Mouse (Mus musculus) naive thymus-derived CD4-positive, alpha-beta T cell, adult 2 months (primary cell): ENCODE measurements around the gene Polr1c.

ENCODE experiments used
- DNase-seq: peaks from one replicate; pipeline ENCODE4 v3.0.0-alpha.2; 2011; ENCODE audit warnings: low read depth

Gene Polr1c

GRCm38 (mm10) chr17:46247512-46248188 is at the start of gene Polr1c, which contains the start of gene Yipf3:
TSS of gene Polr1c (minus strand) at chr17:46248054.
TSS of gene Yipf3 (plus strand) at chr17:46248080.
- DNase-seq, result peak; percentile 93

DNA sequence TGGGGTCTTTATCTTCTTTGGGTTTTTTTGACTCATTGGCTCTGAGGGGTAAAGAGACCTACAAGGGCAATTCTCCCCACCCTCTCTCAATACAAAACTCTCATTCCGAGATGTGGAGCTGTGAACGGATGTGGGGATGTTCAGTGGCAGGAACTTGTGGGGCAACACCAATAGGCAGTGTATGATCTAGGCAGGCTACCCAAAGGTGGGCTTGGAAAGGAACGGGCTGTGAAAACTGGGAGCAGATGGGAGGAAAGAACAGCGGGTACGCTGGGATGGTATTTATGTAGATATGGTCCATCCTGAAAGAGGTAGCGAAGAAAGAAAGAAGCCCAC is 49.1 kb upstream of the Polr1c start:
- peak; percentile 44 for DNase-seq

- peak; percentile 35 for DNase-seq
Observed at GRCm38 (mm10) chr17:46296601-46297000, 48.7 kb upstream of the Polr1c start.

GRCm38 (mm10) chr17:46287678-46288095 is 39.8 kb upstream of the Polr1c start:
- no peak for DNase-seq

GRCm38 (mm10) chr17:46285407-46285806 is 37.6 kb upstream of the Polr1c start:
- no peak for DNase-seq

DNA sequence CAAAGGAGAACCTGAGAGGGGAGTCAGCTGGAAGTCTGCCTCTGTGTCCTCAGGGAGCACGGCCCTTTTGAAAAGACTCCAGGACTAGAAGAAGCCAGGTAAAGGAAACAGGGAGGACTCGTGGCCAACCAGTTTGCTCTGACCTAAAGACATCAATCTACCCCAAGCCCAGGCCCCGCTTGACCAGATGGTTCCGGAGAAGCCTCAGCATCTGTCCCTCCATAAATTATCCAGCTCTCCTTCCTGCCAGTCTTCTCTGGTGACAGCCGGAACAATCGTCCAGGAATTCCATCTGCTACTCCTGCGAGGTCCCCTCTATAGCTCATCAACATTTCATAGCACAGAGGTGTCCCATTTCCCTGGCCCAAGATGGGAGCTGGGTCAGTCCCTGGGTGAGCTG is 36.8 kb upstream of the Polr1c start:
- no peak for DNase-seq

GRCm38 (mm10) chr17:46283911-46284310 is 36.1 kb upstream of the Polr1c start:
- no peak for DNase-seq

GRCm38 (mm10) chr17:46283140-46283539 is 35.3 kb upstream of the Polr1c start:
- no peak for DNase-seq

DNA sequence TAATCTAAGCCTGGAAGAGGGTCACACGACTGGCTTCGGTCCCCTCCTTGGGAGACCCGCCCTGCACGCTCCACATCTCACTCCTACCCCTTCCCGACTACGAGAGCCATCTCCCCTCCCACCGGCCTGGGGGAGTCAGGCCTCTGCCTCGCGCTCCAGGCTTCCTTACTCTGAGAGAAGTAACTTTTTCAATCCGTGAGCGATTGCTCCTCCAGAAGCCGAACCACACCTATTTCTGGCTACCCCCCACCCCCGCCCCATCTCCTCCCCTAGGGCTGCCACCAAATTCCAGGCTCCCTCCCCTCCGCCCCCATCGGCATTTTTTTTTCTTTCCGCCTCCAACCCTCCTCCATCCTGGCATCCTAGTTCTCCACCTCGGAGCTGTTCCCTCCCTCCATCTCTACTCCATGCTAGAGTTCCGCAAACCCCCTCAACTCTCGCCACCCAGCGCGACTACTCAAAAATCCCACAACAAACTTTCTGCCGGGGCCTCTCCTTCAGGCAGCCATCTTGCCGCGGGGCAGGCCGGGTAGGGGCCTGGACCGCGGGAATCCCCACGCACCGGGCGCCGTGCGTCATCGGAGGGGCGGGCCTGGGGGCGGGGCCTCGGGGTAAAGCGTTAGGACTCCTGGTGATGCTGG is 34.7 kb upstream of the Polr1c start, which contains the start of gene Tjap1:
TSS of gene Tjap1 (minus strand) at position 544 of the 641 bp plus-strand sequence.
- DNase-seq, result peak; percentile 87

DNA sequence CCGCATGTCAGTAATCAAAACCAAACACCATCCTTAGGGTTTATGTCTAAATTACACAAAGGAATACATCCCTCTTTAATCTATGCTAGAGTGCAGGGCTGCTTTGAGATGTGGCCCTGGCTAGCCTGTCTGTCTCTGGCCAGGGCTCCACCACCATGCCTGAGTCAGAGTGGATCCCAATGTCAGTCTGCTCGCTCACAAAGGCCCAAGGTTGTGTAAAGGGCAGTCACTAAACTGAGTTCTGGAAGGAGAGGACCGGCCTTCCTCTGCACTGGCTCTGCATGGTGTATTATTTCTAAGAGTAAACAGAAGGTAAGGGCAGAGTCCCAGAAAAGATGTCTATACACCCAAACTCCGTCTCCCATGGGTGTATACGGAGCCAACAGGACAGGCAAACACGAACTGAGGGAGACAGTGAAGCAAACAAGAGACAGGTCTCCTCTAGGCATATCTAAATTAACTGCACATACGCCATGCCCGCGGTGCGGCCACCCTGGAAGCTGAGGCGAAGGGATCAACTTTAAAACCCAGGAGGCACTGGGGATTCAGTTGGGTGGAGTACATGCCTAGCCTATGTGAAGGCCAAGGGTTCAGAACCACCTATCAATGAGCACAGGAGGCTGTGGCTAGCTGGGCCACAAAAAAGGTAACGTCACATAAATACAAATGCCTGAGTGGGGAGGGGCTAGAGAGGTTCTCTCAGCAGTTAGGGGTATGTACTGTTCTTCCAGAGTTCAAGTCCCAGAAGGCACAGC is 30.3 kb upstream of the Polr1c start:
- DNase-seq, result no peak

GRCm38 (mm10) chr17:46277586-46277985 is 29.7 kb upstream of the Polr1c start:
- no peak for DNase-seq

DNA sequence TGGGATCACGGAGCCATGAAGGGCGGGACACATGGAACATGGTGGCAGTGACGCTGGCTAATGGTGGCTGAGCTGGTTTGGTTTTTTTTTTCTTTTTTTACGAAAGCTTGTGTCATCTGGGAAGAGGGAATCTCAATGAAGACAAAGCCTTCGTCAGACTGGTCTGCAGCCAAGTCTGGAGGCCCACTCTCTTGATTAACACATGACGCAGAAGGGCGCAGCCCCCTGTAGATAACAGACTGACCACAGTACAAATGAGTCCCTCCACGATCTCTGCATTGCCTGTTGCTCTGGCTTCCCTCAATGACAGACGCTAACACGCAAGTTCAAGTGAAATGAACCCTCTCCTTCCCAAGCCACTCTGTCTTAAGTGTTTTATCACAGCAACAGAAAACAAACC is 27.7 kb upstream of the Polr1c start:
- DNase-seq, result no peak

GRCm38 (mm10) chr17:46275034-46275433 is 27.2 kb upstream of the Polr1c start:
- DNase-seq, result no peak

DNA sequence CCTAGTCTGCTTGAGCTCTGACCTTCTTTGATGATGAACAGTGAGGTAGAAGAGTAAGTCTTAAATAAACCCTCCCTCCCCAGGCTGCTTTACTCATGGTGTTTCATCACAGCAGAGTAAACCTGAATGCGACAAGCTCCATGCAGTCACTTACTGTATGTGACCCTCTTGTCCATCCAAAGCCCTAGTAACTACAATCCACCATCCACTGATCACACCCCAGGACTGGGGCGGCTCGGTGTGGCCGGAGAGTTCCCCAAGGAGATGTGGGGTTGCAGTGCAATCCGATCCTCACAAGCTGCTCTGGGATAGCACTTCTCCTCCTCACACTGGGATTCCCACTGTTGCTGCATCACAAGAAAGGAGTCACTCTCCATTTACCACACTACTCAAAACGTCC is 26.6 kb upstream of the Polr1c start:
- DNase-seq, result no peak

GRCm38 (mm10) chr17:46273803-46274236 is 26.0 kb upstream of the Polr1c start:
- no peak for DNase-seq

- DNase-seq, result no peak
Observed at GRCm38 (mm10) chr17:46272675-46273074, 24.8 kb upstream of the Polr1c start.

- no peak for DNase-seq
Observed at GRCm38 (mm10) chr17:46272058-46272457, 24.2 kb upstream of the Polr1c start.

GRCm38 (mm10) chr17:46269771-46270534 is 22.1 kb upstream of the Polr1c start:
- DNase-seq, result no peak

DNA sequence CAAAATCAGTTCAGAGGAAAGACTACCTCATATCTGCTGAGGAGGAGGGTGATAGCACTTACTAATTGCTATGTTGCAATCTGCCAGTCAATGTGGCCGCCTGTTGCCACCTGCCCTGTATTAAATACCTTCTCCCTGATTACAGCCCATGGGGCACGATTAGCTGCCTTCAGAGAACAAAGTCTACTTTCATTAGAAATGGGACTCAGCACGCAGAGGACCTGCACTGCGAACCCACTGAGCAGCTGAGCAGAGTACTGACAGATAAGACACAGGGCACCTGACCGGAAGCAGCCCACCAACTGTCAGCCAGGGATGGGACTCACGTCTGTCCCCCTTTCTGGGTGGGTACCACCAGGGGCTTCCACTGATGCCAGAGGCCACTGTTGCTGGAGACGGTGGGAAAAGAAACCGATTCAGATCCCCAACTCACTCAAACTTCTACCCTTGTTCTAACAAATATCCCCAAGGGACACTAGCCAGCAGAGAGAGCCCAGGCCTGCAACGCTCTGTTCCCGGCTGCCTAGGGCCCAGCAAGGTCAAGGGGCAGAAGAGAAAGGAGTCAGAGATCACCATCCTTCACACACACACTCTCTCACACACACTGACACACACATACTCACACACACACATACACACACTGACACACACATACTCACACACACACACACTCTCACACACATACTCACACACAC is 20.3 kb upstream of the Polr1c start:
- no peak for DNase-seq

DNA sequence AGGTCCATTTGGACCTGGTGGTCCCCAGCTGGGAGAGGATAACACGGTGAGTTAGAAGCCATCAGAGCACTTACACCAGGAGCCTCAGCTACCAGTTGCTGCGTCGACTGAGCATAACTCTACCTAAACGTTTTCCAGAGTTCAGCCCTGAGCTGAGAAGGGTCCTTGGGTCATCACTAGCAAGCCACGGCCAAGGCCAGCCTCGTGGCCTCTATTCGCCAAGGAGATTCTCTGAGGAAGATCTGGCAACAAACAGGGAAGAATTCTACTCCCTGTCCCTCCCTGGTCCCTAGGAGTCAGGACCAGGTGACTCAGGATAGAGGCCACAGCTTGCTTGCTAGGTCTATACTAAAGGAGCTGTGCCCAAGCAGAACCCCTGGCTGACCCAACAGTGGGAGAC is 19.7 kb upstream of the Polr1c start:
- no peak for DNase-seq

DNA sequence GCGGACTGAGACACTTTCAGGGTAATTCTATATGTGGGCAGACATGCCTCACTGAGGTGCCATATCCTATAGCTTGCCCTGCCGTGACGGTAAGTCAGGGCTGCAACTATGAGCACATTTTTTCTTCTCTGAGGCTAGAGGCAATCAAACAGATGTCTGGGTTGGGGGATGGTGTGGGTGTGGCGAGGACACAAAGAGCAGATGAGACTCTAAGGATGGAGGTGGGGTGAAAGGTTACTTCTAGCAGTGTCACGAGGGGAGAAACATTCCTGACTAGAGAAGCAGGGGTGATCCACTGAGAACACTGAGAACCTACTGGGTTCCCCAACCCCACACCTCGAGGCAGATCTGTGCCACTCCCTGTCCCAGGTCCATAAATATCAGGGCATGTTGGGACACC is 19.1 kb upstream of the Polr1c start:
- DNase-seq, result no peak
